Mouse (Mus musculus) MEL (cell line): ENCODE results near the gene D630039A03Rik. TPM values are rescaled to one million over a fixed set of nuclear protein-coding genes. Genes with fewer than 3 reads are reported as not detected.

ENCODE experiments used
- DNase-seq: peaks from one replicate; pipeline ENCODE4 v3.0.0; 2011; ENCODE audit warnings: low read depth, low spot score
- H3K27ac ChIP-seq: 2 replicates; pipeline ENCODE4 v1.5.1; 2012; ENCODE audit warnings: low read depth, mild to moderate bottlenecking, control low read depth, low read length, moderate library complexity; ENCODE audit not compliant: control insufficient read depth
- H3K27me3 ChIP-seq, 2 experiments: fragments of 150-350 bp in 1 of 2; sonication (generic) in 1 of 2; 2 replicates each; pipeline ENCODE4 v1.6.1; 2012; ENCODE audit warnings: low read length in 2 of 2, mild to moderate bottlenecking in 2 of 2, improper control_type of control experiment in 1 of 2, moderate library complexity in 1 of 2; ENCODE audit not compliant: insufficient read depth in 2 of 2, control insufficient read depth in 1 of 2
- H3K36me3 ChIP-seq, 2 experiments: 2 replicates each; pipeline ENCODE4 v1.6.1; 2012 to 2014; ENCODE audit warnings: low read length in 2 of 2, improper control_type of control experiment in 1 of 2, inconsistent platforms in 1 of 2, mild to moderate bottlenecking in 1 of 2; ENCODE audit not compliant: insufficient read depth in 2 of 2, control insufficient read depth in 1 of 2
- H3K4me1 ChIP-seq, 2 experiments: fragments of 150-350 bp in 1 of 2; sonication (generic) in 1 of 2; 2 replicates each; pipeline ENCODE4 v1.6.1; 2012; ENCODE audit warnings: low read length in 2 of 2, improper control_type of control experiment in 1 of 2, mild to moderate bottlenecking in 1 of 2; ENCODE audit not compliant: insufficient read depth in 2 of 2, control insufficient read depth in 1 of 2
- H3K4me3 ChIP-seq, 2 experiments: fragments of 150-350 bp in 1 of 2; sonication (generic) in 1 of 2; 2 replicates each; pipeline ENCODE4 v1.5.1; 2012; ENCODE audit warnings: low read depth in 2 of 2, low read length in 2 of 2, mild to moderate bottlenecking in 2 of 2, moderate library complexity in 2 of 2, control low read depth in 1 of 2, improper control_type of control experiment in 1 of 2; ENCODE audit not compliant: control insufficient read depth in 1 of 2, insufficient read depth in 1 of 2
- H3K79me2 ChIP-seq: 2 replicates; pipeline ENCODE4 v1.6.1; 2012; ENCODE audit warnings: mild to moderate bottlenecking, low read length, moderate library complexity; ENCODE audit not compliant: control insufficient read depth, poor library complexity, insufficient read depth
- H3K9ac ChIP-seq: 2 replicates; pipeline ENCODE4 v1.6.1; 2012; ENCODE audit warnings: low read depth, mild to moderate bottlenecking, control low read depth, low read length, moderate library complexity; ENCODE audit not compliant: control insufficient read depth, poor library complexity, severe bottlenecking
- H3K9me3 ChIP-seq: fragments of 150-350 bp; sonication (generic); replicated peaks from 2 replicates; pipeline ENCODE4 v1.6.1; 2012; ENCODE audit warnings: mild to moderate bottlenecking, low read length, improper control_type of control experiment, moderate library complexity; ENCODE audit not compliant: insufficient read depth
- ETS1 ChIP-seq: IDR thresholded peaks from 2 replicates; pipeline ENCODE4 v1.6.1; 2012; ENCODE audit warnings: low read depth, mild to moderate bottlenecking, inconsistent platforms, low read length, improper control_type of control experiment, moderate library complexity
- GABPA ChIP-seq: IDR thresholded peaks from 2 replicates; pipeline ENCODE4 v1.6.1; 2012; ENCODE audit warnings: low read depth, mild to moderate bottlenecking, inconsistent platforms, low read length, improper control_type of control experiment, moderate library complexity
- GATA1 ChIP-seq: IDR thresholded peaks from 2 replicates; pipeline ENCODE4 v1.6.1; 2011; ENCODE audit warnings: low read depth, low read length, improper control_type of control experiment
- HCFC1 ChIP-seq: IDR thresholded peaks from 2 replicates; pipeline ENCODE4 v1.6.1; 2012; ENCODE audit warnings: low read depth, mild to moderate bottlenecking, inconsistent platforms, low read length, improper control_type of control experiment, moderate library complexity
- MAX ChIP-seq: IDR thresholded peaks from 2 replicates; pipeline ENCODE4 v1.6.1; 2011; ENCODE audit warnings: low read length, improper control_type of control experiment
- MAZ ChIP-seq: IDR thresholded peaks from 2 replicates; pipeline ENCODE4 v1.6.1; 2012; ENCODE audit warnings: low read depth, mild to moderate bottlenecking, inconsistent platforms, low read length, improper control_type of control experiment
- MYC ChIP-seq: IDR thresholded peaks from 2 replicates; pipeline ENCODE4 v1.6.1; 2011; ENCODE audit warnings: low read depth, mild to moderate bottlenecking, low read length, improper control_type of control experiment, moderate library complexity
- NELFE ChIP-seq: IDR thresholded peaks from 2 replicates; pipeline ENCODE4 v1.6.1; 2011; ENCODE audit warnings: low read depth, low read length, improper control_type of control experiment
- POLR2AphosphoS2 ChIP-seq: IDR thresholded peaks from 2 replicates; pipeline ENCODE4 v1.6.1; 2011; ENCODE audit warnings: low read length, improper control_type of control experiment
- RAD21 ChIP-seq: IDR thresholded peaks from 2 replicates; pipeline ENCODE4 v1.6.1; 2011; ENCODE audit warnings: mild to moderate bottlenecking, low read depth, low read length, improper control_type of control experiment
- SIN3A ChIP-seq: IDR thresholded peaks from 2 replicates; pipeline ENCODE4 v1.6.1; 2012; ENCODE audit warnings: low read length, improper control_type of control experiment, inconsistent platforms
- SMC3 ChIP-seq: IDR thresholded peaks from 2 replicates; pipeline ENCODE4 v1.6.1; 2011; ENCODE audit warnings: low read depth, low read length, improper control_type of control experiment
- UBTF ChIP-seq: IDR thresholded peaks from 2 replicates; pipeline ENCODE4 v1.6.1; 2012; ENCODE audit warnings: low read depth, mild to moderate bottlenecking, inconsistent platforms, low read length, improper control_type of control experiment, moderate library complexity, borderline replicate concordance; ENCODE audit not compliant: insufficient read depth
- USF2 ChIP-seq, 2 experiments: IDR thresholded peaks; 2 replicates each; pipeline ENCODE4 v1.6.1; 2011 to 2012; ENCODE audit warnings: improper control_type of control experiment in 2 of 2, low read length in 2 of 2, borderline replicate concordance in 1 of 2, inconsistent platforms in 1 of 2, low read depth in 1 of 2, mild to moderate bottlenecking in 1 of 2; ENCODE audit not compliant: insufficient read depth in 1 of 2
- ZKSCAN1 ChIP-seq: IDR thresholded peaks from 2 replicates; pipeline ENCODE4 v1.6.1; 2012; ENCODE audit warnings: low read depth, mild to moderate bottlenecking, inconsistent platforms, low read length, improper control_type of control experiment, moderate library complexity
- ZNF384 ChIP-seq: IDR thresholded peaks from 2 replicates; pipeline ENCODE4 v1.6.1; 2012; ENCODE audit warnings: low read depth, mild to moderate bottlenecking, inconsistent platforms, low read length, improper control_type of control experiment
- polyA plus RNA-seq, 2 experiments: library from polyadenylated mRNA; stranded (reverse) in 1 of 2; unstranded in 1 of 2; fragments of >175 nt in 1 of 2; fragments of >200 nt in 1 of 2; gene quantifications; 2 replicates each; pipeline versions ENCODE4 v1.2.1 to v1.2.4; 2012; ENCODE audit warnings: low replicate concordance in 2 of 2, low read depth in 1 of 2; ENCODE audit not compliant: insufficient read length in 2 of 2, insufficient read depth in 1 of 2, missing spikeins in 1 of 2
- total RNA-seq: library from RNA; depleted of rRNA; stranded (reverse); fragments of 300-350 nt; gene quantifications from 2 replicates; pipeline ENCODE4 v1.2.3, GENCODE M21; 2012

D630039A03Rik gene
- total and polyA plus RNA-seq, 3 experiments = not detected

- Histone ChIP-seq H3K36me3 (no peaks in the 10 kb centered on the region), H3K9ac (no peak overlapping the region), H3K79me2 (no peaks in the 10 kb centered on the region), H3K4me3 (no peak overlapping the region), H3K4me1 (no peaks in the 10 kb centered on the region; a peak in 1 of 4 replicates), H3K27me3 (no peaks in the 10 kb centered on the region), H3K9me3 (no peaks in the 10 kb centered on the region), H3K27ac (no peak overlapping the region)
- TF ChIP-seq POLR2AphosphoS2 (no peak), GATA1 (no peak), ETS1 (no peak), MYC (no peak), RAD21 (no peak), SIN3A (no peak), ZNF384 (no peak)
- no peak for DNase-seq
Measured at GRCm38 (mm10) chr4:57866990-57867389, 49.1 kb downstream of the D630039A03Rik start.

GRCm38 (mm10) chr4:57866088-57866487 lies 50.0 kb downstream of the D630039A03Rik start:
- no peak for TF ChIP-seq ZNF384
- TF ChIP-seq USF2 (IDR thresholded peaks at IDR 0.05; ENCODE audit: borderline replicate concordance in 1 of 2, insufficient read depth in 1 of 2, low read depth in 1 of 2, low read length in 2 of 2) = no peak
- no peak for TF ChIP-seq NELFE
- no peak for TF ChIP-seq MAX
- no peak for TF ChIP-seq SMC3
- TF ChIP-seq ZKSCAN1 = no peak
- TF ChIP-seq HCFC1 = no peak
- no peak for TF ChIP-seq GABPA
- TF ChIP-seq RAD21 = no peak
- no peak for TF ChIP-seq GATA1
- no peak for TF ChIP-seq UBTF
- TF ChIP-seq MAZ = no peak
- TF ChIP-seq, all 39 proteins: peak for 0
- Histone ChIP-seq H3K79me2 (no peaks in the 10 kb centered on the region), H3K9me3 (no peaks in the 10 kb centered on the region), H3K27ac (no peak overlapping the region), H3K4me3 (no peak overlapping the region), H3K36me3 (no peaks in the 10 kb centered on the region), H3K27me3 (no peaks in the 10 kb centered on the region), H3K4me1 (no peaks in the 10 kb centered on the region; a peak in 1 of 4 replicates), H3K9ac (no peak overlapping the region)
- DNase-seq = no peak
